Mouse (Mus musculus) myocyte (in vitro differentiated cells): Measurements from ENCODE around the gene Tdrkh. TPM values are rescaled to one million over a fixed set of nuclear protein-coding genes. Genes with fewer than 3 reads are reported as not detected.

Source experiments
- H3K27me3 ChIP-seq: one replicate; pipeline ENCODE4 v1.6.1; 2011; ENCODE audit not compliant: control insufficient read depth, insufficient read depth, insufficient read length
- H3K36me3 ChIP-seq: one replicate; pipeline ENCODE4 v1.6.1; 2011; ENCODE audit not compliant: control insufficient read depth, insufficient read depth
- H3K4me2 ChIP-seq: one replicate; pipeline ENCODE4 v1.6.1; 2011; ENCODE audit warnings: low read depth, control low read depth
- H3K4me3 ChIP-seq: one replicate; pipeline ENCODE4 v1.5.1; 2011; ENCODE audit warnings: mild to moderate bottlenecking, control low read depth, moderate library complexity
- H3K79me2 ChIP-seq: one replicate; pipeline ENCODE4 v1.6.1; 2011; ENCODE audit not compliant: control insufficient read depth, insufficient read depth
- H3ac ChIP-seq: one replicate; pipeline ENCODE4 v1.6.1; 2011; ENCODE audit not compliant: control insufficient read depth, insufficient read length
- CEBPB ChIP-seq: IDR thresholded peaks from 2 replicates; pipeline ENCODE4 v1.6.1; 2011; ENCODE audit warnings: mild to moderate bottlenecking, moderate library complexity; ENCODE audit not compliant: poor library complexity, insufficient read depth, severe bottlenecking
- E2F4 ChIP-seq: IDR thresholded peaks from one replicate; pipeline ENCODE4 v1.6.1; 2011; ENCODE audit warnings: mild to moderate bottlenecking, control low read depth, moderate library complexity; ENCODE audit not compliant: insufficient read depth
- MAX ChIP-seq: IDR thresholded peaks from one replicate; pipeline ENCODE4 v1.6.1; 2011; ENCODE audit warnings: low read depth, mild to moderate bottlenecking, control low read depth
- MYOD1 ChIP-seq, 3 experiments: IDR thresholded peaks; one replicate each; pipeline ENCODE4 v1.6.1; 2011; ENCODE audit warnings: control low read depth in 2 of 3, low read depth in 2 of 3, mild to moderate bottlenecking in 2 of 3, moderate library complexity in 1 of 3; ENCODE audit not compliant: insufficient read length in 2 of 3, control insufficient read depth in 1 of 3
- MYOG ChIP-seq, 3 experiments: IDR thresholded peaks; one replicate each; pipeline ENCODE4 v1.6.1; 2011; ENCODE audit warnings: control low read depth in 2 of 3, low read depth in 2 of 3, mild to moderate bottlenecking in 2 of 3; ENCODE audit not compliant: insufficient read length in 2 of 3, control insufficient read depth in 1 of 3, insufficient read depth in 1 of 3
- POLR2A ChIP-seq: IDR thresholded peaks from one replicate; pipeline ENCODE4 v1.6.1; 2011; ENCODE audit warnings: low read depth, mild to moderate bottlenecking, control low read depth, moderate library complexity; ENCODE audit not compliant: insufficient read length
- POLR2AphosphoS2 ChIP-seq: IDR thresholded peaks from one replicate; pipeline ENCODE4 v1.6.1; 2011; ENCODE audit warnings: low read depth, control low read depth; ENCODE audit not compliant: insufficient read length
- REST ChIP-seq: IDR thresholded peaks from one replicate; pipeline ENCODE4 v1.6.1; 2011; ENCODE audit warnings: mild to moderate bottlenecking, control low read depth, moderate library complexity; ENCODE audit not compliant: insufficient read depth, insufficient read length
- SRF ChIP-seq: IDR thresholded peaks from one replicate; pipeline ENCODE4 v1.6.1; 2011; ENCODE audit warnings: low read depth; ENCODE audit not compliant: control insufficient read depth, insufficient read length
- TCF12 ChIP-seq: IDR thresholded peaks from one replicate; pipeline ENCODE4 v1.6.1; 2011; ENCODE audit warnings: mild to moderate bottlenecking, control low read depth; ENCODE audit not compliant: poor library complexity, insufficient read depth, severe bottlenecking
- TCF3 ChIP-seq: IDR thresholded peaks from one replicate; pipeline ENCODE4 v1.6.1; 2011; ENCODE audit warnings: low read depth, control low read depth; ENCODE audit not compliant: insufficient read length
- USF1 ChIP-seq: IDR thresholded peaks from one replicate; pipeline ENCODE4 v1.6.1; 2011; ENCODE audit warnings: low read depth, mild to moderate bottlenecking, control low read depth, moderate library complexity
- polyA plus RNA-seq: library from polyadenylated mRNA; unstranded; fragments of >200 nt; fragmentation: generic; extraction: Trizol; gene quantifications from one replicate; pipeline ENCODE4 v1.2.1, GENCODE M21; 2012; ENCODE audit warnings: missing spikeins

Tdrkh gene
- polyA plus RNA-seq, 1 experiment: 5.4 TPM

- no peaks in the 10 kb centered on the region for H3K27me3 ChIP-seq
- H3K4me3 ChIP-seq: no peak overlapping the region
- H3K79me2 ChIP-seq: no peaks in the 10 kb centered on the region
- no peak for TF ChIP-seq TCF12
- no peak for TF ChIP-seq SRF
- no peak for TF ChIP-seq CEBPB
- TF ChIP-seq MYOD1 (IDR thresholded peaks at IDR 0.05; ENCODE audit: control insufficient read depth in 1 of 3, insufficient read length in 2 of 3, low read depth in 2 of 3): no peak
- no peak for TF ChIP-seq REST
- no peak for TF ChIP-seq MYOG (IDR thresholded peaks at IDR 0.05; ENCODE audit: control insufficient read depth in 1 of 3, insufficient read depth in 1 of 3, insufficient read length in 2 of 3, low read depth in 2 of 3)
- no peak for TF ChIP-seq POLR2AphosphoS2
- no peak for TF ChIP-seq E2F4
- no peak for TF ChIP-seq TCF3
- TF ChIP-seq USF1: no peak
- TF ChIP-seq MAX: no peak
- TF ChIP-seq POLR2A: no peak
- H3K36me3 ChIP-seq: no peaks in the 10 kb centered on the region
- H3ac ChIP-seq: no peak overlapping the region
- H3K4me2 ChIP-seq: no peak overlapping the region
Observed at GRCm38 (mm10) chr3:94481429-94481828, 68.4 kb downstream of the Tdrkh start.

- no peak overlapping the region for H3ac ChIP-seq
- no peaks in the 10 kb centered on the region for H3K27me3 ChIP-seq
- H3K4me3 ChIP-seq: no peak overlapping the region
- H3K4me2 ChIP-seq: no peak overlapping the region
- TF ChIP-seq USF1 (no peak), CEBPB (peak; percentile 30; the same call in 1 of the 2 replicates)
- H3K79me2 ChIP-seq: no peaks in the 10 kb centered on the region
- no peaks in the 10 kb centered on the region for H3K36me3 ChIP-seq
Observed at GRCm38 (mm10) chr3:94482764-94483385, 69.8 kb downstream of the Tdrkh start.

GRCm38 (mm10) chr3:94483790-94484439, 70.8 kb downstream of the Tdrkh start:
- H3ac ChIP-seq: no peak overlapping the region
- H3K4me2 ChIP-seq: no peak overlapping the region
- no peak overlapping the region for H3K4me3 ChIP-seq
- TF ChIP-seq USF1 (no peak), TCF3 (no peak), POLR2A (no peak), MYOD1 (IDR thresholded peaks at IDR 0.05; ENCODE audit: control insufficient read depth in 1 of 3, insufficient read length in 2 of 3, low read depth in 2 of 3) (no peak), E2F4 (no peak), SRF (no peak), CEBPB (no peak), REST (no peak), TCF12 (no peak), MYOG (IDR thresholded peaks at IDR 0.05; ENCODE audit: control insufficient read depth in 1 of 3, insufficient read depth in 1 of 3, insufficient read length in 2 of 3, low read depth in 2 of 3) (no peak), POLR2AphosphoS2 (no peak), MAX (no peak)
- no peaks in the 10 kb centered on the region for H3K79me2 ChIP-seq
- H3K27me3 ChIP-seq: no peaks in the 10 kb centered on the region
- no peaks in the 10 kb centered on the region for H3K36me3 ChIP-seq

Other genes starting within 250 kb of the Tdrkh start
- not detected for gene Gm10696, start 235.1 kb upstream of the Tdrkh start, polyA plus RNA-seq
- gene Gm5286, start 216.6 kb upstream of the Tdrkh start, polyA plus RNA-seq: not detected
- not detected for gene Gm4778, start 149.2 kb upstream of the Tdrkh start, polyA plus RNA-seq
- gene Them4, start 103.2 kb upstream of the Tdrkh start, polyA plus RNA-seq: 6.3 TPM
- gene Them5, start 71.2 kb upstream of the Tdrkh start, polyA plus RNA-seq: not detected
- not detected for gene C2cd4d, start 50.8 kb upstream of the Tdrkh start, polyA plus RNA-seq
- 0.26 TPM for gene Rorc, start 40.5 kb upstream of the Tdrkh start, polyA plus RNA-seq
- not detected for gene Lingo4, start 14.8 kb upstream of the Tdrkh start, polyA plus RNA-seq
- 75.1 TPM for gene Mrpl9, start 30.0 kb downstream of the Tdrkh start, polyA plus RNA-seq
- gene Oaz3, start 30.6 kb downstream of the Tdrkh start, polyA plus RNA-seq: 0.10 TPM
- 0.11 TPM for gene Celf3, start 65.0 kb downstream of the Tdrkh start, polyA plus RNA-seq
- 0.36 TPM for gene Riiad1, start 67.1 kb downstream of the Tdrkh start, polyA plus RNA-seq
- 17.4 TPM for gene Snx27, start 169.4 kb downstream of the Tdrkh start, polyA plus RNA-seq
- gene Gm10972, start 229.8 kb downstream of the Tdrkh start, polyA plus RNA-seq: not detected
- 3.5 TPM for gene Tuft1, start 245.6 kb downstream of the Tdrkh start, polyA plus RNA-seq